Mouse (Mus musculus) midbrain, embryonic 16.5 days (tissue): ENCODE measurements around the gene AI464131. TPM values are rescaled to one million over a fixed set of nuclear protein-coding genes. Genes with fewer than 3 reads are reported as not detected.

Experiments
- ATAC-seq: fragments of 200-750 bp; cut with Nextera tagmentation; 2 replicates; pipeline ENCODE4 v1.8.0; 2017; ENCODE audit warnings: moderate TSS enrichment
- H3K27ac ChIP-seq: fragments of 300-500 bp; sonication (generic); 2 replicates; pipeline ENCODE4 v1.5.1; 2014; ENCODE audit warnings: mild to moderate bottlenecking, low read length, mixed read lengths
- H3K27me3 ChIP-seq: fragments of 300-500 bp; sonication (generic); 2 replicates; pipeline ENCODE4 v1.6.1; 2014; ENCODE audit warnings: low read depth, low read length, mixed read lengths; ENCODE audit not compliant: control insufficient read depth, insufficient read depth
- H3K36me3 ChIP-seq: fragments of 300-500 bp; sonication (generic); 2 replicates; pipeline ENCODE4 v1.6.1; 2014; ENCODE audit warnings: mild to moderate bottlenecking, low read length, moderate library complexity, mixed read lengths; ENCODE audit not compliant: control insufficient read depth, insufficient read depth
- H3K4me1 ChIP-seq: fragments of 300-500 bp; sonication (generic); 2 replicates; pipeline ENCODE4 v1.6.1; 2014; ENCODE audit warnings: mild to moderate bottlenecking, low read length, mixed read lengths; ENCODE audit not compliant: control insufficient read depth, insufficient read depth
- H3K4me2 ChIP-seq: fragments of 300-500 bp; sonication (generic); 2 replicates; pipeline ENCODE4 v1.6.1; 2014; ENCODE audit warnings: mild to moderate bottlenecking, low read length, mixed read lengths
- H3K4me3 ChIP-seq: fragments of 300-500 bp; sonication (generic); 2 replicates; pipeline ENCODE4 v1.5.1; 2014; ENCODE audit warnings: low read depth, mild to moderate bottlenecking, low read length, moderate library complexity, mixed read lengths
- H3K9ac ChIP-seq: fragments of 300-500 bp; sonication (generic); 2 replicates; pipeline ENCODE4 v1.6.1; 2014; ENCODE audit warnings: low read depth, low read length, mixed read lengths
- H3K9me3 ChIP-seq: fragments of 300-500 bp; sonication (generic); replicated peaks from 2 replicates; pipeline ENCODE4 v1.6.1; 2014; ENCODE audit warnings: mild to moderate bottlenecking, low read length, mixed read lengths; ENCODE audit not compliant: control insufficient read depth, poor library complexity, severe bottlenecking
- WGBS: fragments of 180-500 bp; shearing (Covaris S2); extraction: QIAGEN DNeasy Blood & Tissue Kit; methylation state at CpG from one replicate; pipeline ENCODE4 v1.1.7; 2014; 5-methylcytosine and 5-hydroxymethylcytosine counted together
- polyA plus RNA-seq: library from polyadenylated mRNA; unstranded; fragments of >200 nt; fragmentation: Nextera tagmentation; extraction: Ambion mirVana; gene quantifications from 2 replicates; pipeline ENCODE4 v1.2.1, GENCODE M21; 2015

Gene AI464131
- polyA plus RNA-seq, 1 experiment from 2014 or later: 11.6 TPM

DNA sequence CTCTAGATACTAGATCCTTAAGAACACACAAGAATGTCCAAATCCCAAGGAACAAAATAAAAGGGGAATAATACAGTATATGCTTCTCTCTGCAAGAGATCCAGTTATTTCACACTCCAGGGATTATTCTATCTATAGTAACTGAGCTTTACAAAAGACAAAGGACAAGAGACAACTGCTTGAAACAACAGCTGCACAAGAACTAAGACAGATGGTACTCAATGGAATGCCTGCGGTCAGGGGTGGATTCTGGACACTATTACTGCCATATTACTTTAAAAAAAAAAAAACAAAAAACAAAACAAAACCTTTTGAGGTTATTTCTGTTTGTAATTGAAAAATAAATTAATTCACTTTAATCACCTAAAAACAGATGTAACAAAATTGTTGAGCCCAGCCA lies 42.2 kb downstream of the AI464131 start:
- Histone ChIP-seq H3K4me2 (no peak overlapping the region), H3K27me3 (no peaks in the 10 kb centered on the region), H3K27ac (no peak overlapping the region), H3K9me3 (no peaks in the 10 kb centered on the region), H3K9ac (no peak overlapping the region), H3K4me1 (peaks cover 7% of the 10 kb centered on the region), H3K4me3 (no peak overlapping the region), H3K36me3 (no peaks in the 10 kb centered on the region)
- ATAC-seq: no peak
- WGBS: 100% methylated on average over 1 of the region's 1 CpGs

DNA sequence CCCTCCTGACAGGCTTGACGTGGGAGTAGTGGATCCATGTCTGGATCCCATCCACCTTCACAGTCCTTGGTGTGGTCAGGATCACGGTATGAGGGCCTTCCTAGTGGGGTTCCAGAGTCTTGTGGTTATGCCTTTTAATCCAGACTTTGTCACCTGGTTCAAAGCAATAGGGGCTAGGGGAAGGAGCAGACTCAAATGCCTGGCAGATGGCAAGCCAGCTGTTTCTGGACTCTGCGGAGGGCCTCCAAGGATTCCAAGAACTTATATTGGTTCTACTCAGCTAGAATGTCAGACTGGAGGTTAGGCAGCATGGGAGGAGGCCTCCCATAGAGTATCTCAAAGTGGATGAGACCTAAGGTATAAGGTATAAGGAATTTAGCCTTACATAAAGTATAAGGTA lies 55.3 kb downstream of the AI464131 start:
- H3K4me3 ChIP-seq: no peak overlapping the region
- WGBS: 98% methylated on average over 3 of the region's 3 CpGs
- H3K4me2 ChIP-seq: no peak overlapping the region
- ATAC-seq: no peak
- H3K27me3 ChIP-seq: no peaks in the 10 kb centered on the region
- H3K9ac ChIP-seq: no peak overlapping the region
- no peaks in the 10 kb centered on the region for H3K36me3 ChIP-seq
- H3K27ac ChIP-seq: no peak overlapping the region
- no peaks in the 10 kb centered on the region for H3K4me1 ChIP-seq
- no peaks in the 10 kb centered on the region for H3K9me3 ChIP-seq

Other genes with a start within 250 kb of the AI464131 start
- 56.4 and 57.6 TPM in 2 replicates for gene Ubap2, start 227.9 kb downstream of the AI464131 start, polyA plus RNA-seq
- 76.6 and 83.6 TPM in 2 replicates for gene Dcaf12, start 188.2 kb downstream of the AI464131 start, polyA plus RNA-seq
- gene Ubap1, start 154.1 kb downstream of the AI464131 start, polyA plus RNA-seq: 64.4 and 69.0 TPM in 2 replicates
- gene Kif24, start 38.2 kb downstream of the AI464131 start, polyA plus RNA-seq: 2.5 and 3.0 TPM in 2 replicates
- 70.6 and 80.8 TPM in 2 replicates for gene Nudt2, start 37.9 kb downstream of the AI464131 start, polyA plus RNA-seq
- 15.1 and 18.5 TPM in 2 replicates for gene 1110017D15Rik, start 14.3 kb upstream of the AI464131 start, polyA plus RNA-seq
- 16.4 and 21.7 TPM in 2 replicates for gene Fam219a, start 66.5 kb upstream of the AI464131 start, polyA plus RNA-seq
- 1.4 and 2.6 TPM in 2 replicates for gene Dnaic1, start 66.7 kb upstream of the AI464131 start, polyA plus RNA-seq
- gene Enho, start 137.2 kb upstream of the AI464131 start, polyA plus RNA-seq: 103 and 120 TPM in 2 replicates
- 28.1 and 28.3 TPM in 2 replicates for gene Cntfr, start 194.0 kb upstream of the AI464131 start, polyA plus RNA-seq
- gene Il11ra1, start 196.9 kb upstream of the AI464131 start, polyA plus RNA-seq: 31.5 and 36.3 TPM in 2 replicates
- gene Rpp25l, start 210.5 kb upstream of the AI464131 start, polyA plus RNA-seq: 52.3 and 52.4 TPM in 2 replicates
- gene Dctn3, start 220.1 kb upstream of the AI464131 start, polyA plus RNA-seq: 295 and 313 TPM in 2 replicates
- 0.58 and 1.2 TPM in 2 replicates for gene Arid3c, start 228.1 kb upstream of the AI464131 start, polyA plus RNA-seq